Mouse (Mus musculus) urinary bladder, postnatal 10 days (tissue): Measurements from ENCODE around the gene Mesp2.
"Not testable (repeated sequence)": the region's sequence is repeated elsewhere in the genome, so short reads cannot be mapped to it uniquely, and the experiment has no call there.

ENCODE experiments used
- DNase-seq: peaks from one replicate; pipeline ENCODE4 v3.0.0; 2022; ENCODE audit warnings: low spot score

Mesp2 gene

DNA sequence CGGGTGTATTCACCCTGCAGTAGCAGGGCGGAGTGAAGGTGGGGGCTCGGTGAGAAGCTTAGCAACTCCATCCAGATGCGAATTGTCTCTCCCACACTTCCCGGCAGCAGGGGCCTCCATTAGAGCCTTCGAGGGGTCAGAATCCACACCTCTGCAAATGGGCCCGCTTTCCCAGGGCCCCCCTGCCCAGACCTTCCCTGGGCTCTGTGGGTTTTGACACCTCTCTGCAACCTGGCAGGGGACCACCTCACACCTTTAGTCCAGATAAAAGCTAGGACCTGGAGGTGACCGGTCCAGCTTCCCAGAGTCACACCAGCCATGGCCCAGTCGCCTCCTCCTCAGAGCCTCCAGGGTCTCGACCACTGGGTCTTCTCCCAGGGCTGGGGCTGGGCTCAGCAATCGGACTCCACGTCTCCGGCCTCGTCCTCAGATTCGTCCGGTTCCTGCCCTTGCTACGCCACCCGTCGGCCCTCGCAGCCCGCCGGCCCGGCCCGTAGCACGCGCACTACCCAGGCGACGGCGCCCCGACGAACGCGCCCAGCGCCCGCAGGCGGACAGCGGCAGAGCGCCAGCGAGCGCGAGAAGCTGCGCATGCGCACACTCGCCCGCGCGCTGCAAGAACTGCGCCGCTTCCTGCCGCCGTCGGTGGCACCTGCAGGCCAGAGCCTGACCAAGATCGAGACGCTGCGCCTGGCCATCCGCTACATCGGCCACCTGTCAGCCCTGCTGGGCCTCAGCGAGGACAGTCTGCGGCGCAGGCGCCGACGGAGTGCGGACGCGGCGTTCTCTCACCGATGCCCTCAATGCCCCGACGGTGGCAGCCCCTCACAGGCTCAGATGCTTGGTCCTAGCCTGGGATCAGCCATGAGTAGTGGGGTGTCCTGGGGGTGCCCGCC, at the start of gene Mesp2:
Mesp2 (plus strand) TSS at position 117 of the 896 bp plus-strand sequence.
- no peak for DNase-seq

GRCm38 (mm10) chr7:79761124-79761876, 49.2 kb upstream of the Mesp2 start:
- no peak for DNase-seq

DNA sequence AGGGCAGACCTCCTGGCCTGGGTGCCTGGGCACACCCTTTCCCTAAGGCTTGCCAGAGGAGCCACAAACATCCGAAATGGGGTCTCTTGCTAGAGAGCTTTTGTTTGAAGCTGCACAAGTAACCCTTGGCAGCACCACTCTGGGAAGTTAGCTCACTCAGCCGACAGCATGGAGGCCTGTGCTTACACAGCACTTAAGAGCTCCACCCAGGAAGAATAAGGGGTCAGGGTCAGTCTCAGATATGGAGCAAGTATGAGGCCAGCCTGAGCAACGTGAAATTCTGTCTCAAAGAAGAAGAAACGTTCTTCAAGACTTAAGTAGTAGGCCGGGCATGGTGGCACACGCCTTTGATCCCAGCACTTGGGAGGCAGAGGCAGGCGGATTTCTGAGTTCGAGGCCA, 48.4 kb upstream of the Mesp2 start:
- no peak for DNase-seq

DNA sequence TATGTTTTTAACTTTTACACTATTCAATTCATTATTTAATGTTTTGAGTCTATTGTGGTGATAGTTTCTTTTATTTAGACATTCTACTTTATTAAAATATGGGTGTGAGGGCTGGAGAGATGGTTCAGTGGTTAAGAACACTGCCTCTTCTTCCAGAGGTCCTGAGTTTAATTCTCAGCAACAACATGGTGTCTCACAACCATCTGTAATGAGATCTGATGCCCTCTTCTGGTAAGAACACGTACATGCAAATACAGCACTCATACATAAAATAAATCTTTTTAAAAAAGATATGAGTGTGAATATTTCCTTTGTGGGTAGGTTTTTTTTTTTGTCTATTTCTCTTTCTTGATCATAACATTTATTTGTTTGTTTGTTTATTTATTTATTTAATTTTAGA, 44.5 kb upstream of the Mesp2 start:
- no peak for DNase-seq

DNA sequence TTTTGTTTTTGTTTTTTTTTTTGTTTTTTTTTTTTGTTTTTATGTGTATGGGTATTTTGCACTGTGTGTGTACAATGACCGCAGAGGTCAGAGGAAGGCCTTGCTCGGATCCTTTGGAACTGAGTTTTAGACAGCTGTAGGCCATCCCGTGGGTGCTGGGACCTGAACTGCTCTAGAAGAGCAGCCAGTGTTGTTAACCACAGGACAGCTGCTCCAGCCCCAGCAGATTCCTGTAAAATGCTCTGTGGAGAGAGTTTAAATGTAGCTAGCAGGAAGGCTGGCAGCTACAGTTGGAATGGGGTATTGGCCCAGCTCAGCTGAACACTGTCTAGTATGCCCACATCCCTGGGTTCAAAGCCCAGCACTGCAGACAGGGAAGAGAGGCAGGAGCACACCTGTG, 40.9 kb upstream of the Mesp2 start:
- DNase-seq: no peak

DNA sequence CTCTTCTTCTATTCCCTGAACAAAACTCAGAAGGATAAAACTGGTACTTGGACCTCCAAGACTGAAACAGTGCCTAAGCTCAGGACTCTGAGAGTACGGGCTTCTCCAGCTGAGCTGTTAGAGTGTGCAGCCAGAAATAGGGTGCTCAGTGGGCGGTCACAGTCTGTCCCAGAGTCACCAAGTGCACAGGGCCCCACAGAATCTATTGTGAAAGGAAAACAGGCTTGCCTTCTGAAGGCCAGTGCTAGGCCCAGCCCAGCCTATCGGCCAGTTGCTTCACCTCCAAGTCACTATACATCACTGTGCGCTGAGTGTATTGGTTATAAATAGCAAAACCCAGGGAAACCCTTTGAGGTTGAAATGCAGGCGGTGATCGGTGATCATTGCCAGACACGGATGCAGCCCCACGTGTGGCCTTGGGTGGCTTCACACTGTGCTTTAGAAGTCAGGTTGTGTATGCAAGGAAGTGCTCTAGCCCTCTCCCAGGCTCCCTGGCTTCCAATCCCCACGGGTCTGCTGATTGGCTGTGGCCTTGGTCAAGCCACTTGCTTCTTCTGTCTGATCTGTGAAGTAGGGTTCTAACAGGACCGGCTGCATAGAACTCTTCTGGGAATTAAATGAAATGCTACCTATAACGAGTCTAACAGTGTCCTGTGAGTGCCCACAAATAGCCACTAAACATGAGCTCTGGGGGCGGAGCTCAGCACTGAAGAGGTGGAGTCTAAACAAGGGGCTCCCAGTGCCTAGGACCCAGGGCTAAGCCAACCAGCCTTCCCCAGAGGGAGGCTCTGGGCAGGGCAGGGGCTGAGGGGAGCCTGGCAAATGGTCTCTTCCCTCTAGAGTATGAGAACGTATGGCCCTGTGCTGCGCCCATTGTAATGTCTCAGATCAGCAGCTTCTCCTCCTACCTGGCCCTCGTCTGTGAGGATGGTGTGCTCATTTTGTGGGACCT, 38.7 kb upstream of the Mesp2 start:
- DNase-seq: no peak

DNA sequence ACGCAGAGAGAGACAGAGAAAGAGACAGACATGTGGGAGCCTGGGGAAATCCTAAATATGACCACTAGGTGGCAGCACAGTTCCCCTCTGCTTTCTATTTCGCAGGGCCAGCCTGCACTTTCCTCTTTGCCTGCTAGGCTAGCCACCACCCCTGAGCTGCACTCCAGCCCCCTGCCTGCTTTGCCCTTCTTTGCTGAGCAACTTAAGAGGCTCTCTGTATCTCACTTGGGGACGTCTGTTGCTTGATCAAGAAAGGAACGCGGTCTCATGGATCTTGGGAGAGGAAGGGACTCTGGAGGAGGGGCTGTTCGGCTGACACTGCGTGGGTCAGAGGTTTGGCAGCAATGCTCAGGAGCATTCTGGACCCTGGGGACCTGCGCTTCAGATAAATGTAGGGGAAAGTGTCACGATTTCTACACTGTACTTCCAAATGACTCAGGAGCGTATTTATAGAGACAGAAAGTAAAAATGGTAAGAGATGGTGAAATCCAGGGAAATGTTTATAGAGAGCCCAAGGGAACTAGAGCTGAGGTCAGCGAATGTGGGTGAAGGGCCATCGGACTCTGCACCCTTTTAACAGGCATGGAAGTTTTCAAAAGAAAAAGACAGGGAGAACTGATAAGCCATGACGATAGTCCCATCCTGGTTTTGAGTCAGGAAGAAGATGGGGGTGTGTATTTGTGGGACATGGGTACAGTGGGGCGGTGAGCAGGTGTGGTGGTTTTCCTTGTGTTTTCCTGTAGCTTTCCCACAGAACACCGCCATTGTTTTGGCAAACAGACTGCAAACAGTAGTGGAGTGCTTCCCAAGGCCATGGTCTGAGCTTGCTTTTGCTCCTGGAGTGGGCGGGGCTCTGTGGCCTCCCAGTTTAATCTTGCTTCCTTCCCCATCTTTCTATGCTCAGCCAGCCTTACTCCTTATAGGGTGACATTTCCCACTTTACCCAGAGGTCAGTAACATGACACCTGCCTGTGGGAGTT, 29.6 kb upstream of the Mesp2 start:
- no peak for DNase-seq

DNA sequence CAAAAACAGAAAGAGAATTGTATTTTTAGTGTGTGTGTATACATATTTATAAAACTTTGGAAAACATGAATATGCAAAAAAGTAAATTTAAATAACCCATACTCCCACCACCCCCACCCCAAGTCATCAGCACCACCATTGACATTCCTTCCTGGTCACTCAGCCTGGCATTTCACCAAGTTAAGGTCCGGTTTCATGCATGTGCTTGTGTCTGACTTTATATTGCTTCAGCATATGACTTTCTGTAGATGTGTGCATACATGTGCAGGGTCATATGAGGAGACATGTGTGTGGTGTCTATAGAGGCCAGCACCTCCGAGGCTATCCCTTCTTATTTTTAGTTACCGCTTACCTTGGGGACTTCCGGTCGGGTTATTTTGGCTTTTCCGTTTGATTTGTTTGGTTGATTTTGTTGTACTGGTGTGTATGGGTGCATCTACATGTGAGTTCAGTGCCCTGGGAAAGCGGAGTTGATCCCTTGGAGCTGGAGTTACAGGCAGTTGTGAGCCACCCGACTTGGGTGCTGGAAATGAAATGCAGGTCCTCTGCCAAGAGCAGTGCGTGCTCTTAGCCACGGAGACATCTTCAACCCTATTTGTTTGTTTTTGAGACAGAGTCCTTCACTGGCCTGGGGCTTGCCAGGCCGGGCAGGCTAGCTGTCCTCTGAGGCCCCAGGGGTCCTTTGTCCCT, 28.6 kb upstream of the Mesp2 start:
- DNase-seq: no peak

DNA sequence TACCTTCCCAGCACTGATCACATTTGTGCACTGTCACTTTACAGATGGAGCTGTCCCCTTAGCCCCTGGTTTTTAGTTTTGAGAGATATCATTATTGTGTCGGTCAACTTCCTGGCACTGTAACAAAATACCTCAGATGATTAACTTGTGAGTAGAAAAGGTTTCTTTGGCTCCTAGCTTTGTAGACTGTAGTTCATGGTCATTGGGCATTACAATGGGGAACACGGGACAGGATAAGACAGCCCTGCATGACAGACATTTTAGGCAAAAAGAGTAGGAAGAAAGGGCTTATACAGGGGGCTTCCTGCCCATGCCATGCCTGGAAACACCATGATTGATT, 28.0 kb upstream of the Mesp2 start:
- DNase-seq: no peak

GRCm38 (mm10) chr7:79786295-79786694, 24.2 kb upstream of the Mesp2 start:
- no peak for DNase-seq

DNA sequence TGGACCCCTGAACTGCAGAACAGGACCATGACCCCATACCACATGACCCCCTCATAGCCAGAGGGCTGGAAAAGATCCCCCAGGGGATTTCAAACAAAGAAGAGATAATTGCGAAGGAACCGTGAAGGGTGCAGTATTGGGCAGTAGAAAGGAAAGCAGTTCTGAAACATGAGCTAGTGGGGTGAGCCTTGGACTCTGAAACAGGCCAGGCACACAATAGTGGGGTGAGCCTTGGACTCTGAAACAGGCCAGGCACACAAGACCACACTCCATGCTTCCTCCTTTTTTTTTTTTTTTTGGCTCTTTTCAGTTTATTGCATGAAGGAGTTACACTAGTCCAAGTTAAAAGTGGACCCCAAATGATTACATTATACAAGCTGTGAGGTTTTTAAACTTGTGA, 20.7 kb upstream of the Mesp2 start:
- DNase-seq: not testable (repeated sequence)

GRCm38 (mm10) chr7:79792635-79793421, 17.7 kb upstream of the Mesp2 start:
- DNase-seq: no peak

DNA sequence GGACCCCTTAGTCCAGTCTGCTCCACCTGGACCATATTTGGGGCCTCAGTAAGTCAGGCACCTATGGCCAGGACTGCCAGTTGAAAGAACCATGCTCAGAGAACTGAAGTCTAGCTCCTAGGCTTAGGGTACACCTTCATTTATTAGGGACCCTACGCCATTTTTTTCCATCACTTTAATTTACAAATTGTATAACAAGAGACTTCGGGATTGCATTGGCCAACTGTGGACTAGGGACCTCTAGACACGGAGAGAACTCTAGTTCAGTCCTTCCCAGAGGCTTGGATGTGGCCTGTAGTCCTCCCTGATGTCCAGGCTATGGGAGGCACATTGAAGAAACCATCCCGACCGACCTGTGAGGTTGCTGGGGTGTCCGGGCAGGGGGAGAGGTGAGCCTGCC, 16.8 kb upstream of the Mesp2 start, which contains the start of gene Mesp1:
Mesp1 (minus strand) TSS at position 101 of the 400 bp plus-strand sequence.
- no peak for DNase-seq

DNA sequence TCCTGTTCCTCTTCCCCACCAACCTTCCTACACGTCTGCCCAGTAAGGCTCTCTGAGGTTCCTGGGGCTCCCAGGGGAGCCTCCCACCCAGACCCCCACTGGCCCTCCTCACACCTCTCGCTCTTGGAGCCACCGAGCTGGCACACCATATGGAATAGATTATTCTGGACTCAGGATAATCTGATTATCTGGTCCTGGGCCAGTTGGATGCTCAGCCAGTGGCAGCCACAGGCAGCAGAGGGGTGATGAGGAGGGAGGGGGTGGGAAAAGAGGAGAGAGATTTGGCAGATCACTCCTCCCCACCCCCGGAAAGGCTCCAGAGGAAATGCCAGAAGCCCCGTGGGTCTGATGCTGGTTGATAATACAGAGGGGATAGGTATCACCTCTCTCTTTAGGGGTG, 11.9 kb upstream of the Mesp2 start:
- DNase-seq: no peak

- DNase-seq: peak; percentile 49
Measured at GRCm38 (mm10) chr7:79799048-79799447, 11.5 kb upstream of the Mesp2 start.

DNA sequence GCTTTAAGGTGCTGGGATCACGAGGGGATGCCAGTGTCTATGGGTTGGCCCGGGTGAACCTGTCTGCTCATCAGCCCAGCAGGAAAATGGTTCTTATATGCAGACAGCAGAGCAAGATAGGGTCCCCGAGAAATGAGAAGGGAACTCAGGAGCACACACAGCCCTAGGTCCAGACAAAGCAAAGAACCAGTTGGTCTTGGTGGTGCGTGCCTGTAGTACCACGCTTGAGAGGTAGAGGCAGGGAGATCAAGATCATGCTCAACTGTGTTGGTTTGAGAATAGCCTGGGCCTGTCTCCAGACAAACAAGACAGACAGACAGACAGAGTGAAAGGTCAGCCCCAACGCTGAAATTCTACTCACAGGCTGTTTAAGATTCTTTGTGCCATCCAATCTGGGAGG, 11.0 kb upstream of the Mesp2 start:
- no peak for DNase-seq

DNA sequence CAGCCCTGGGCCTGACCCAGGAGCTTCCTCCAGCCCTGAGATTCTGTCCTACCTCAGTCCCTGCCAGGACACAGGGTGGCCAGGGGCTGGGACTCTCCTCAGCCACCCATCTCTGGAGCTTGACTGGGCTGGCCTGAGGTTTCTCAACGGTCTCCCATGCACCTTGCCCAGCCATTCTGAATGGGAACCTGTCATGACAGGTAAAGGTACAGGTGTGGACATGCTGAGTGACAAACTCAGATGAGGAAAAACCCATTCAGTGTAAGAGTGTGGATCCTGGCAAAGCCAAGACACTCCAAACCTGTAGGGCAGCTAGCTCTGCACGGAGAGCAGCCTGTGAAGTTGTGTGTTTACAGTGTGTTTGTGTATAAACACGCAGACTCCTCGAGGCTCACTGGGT, 10.2 kb upstream of the Mesp2 start:
- no peak for DNase-seq

GRCm38 (mm10) chr7:79801391-79801790, 9.1 kb upstream of the Mesp2 start:
- no peak for DNase-seq

- no peak for DNase-seq
Measured at GRCm38 (mm10) chr7:79802037-79802436, 8.5 kb upstream of the Mesp2 start.

GRCm38 (mm10) chr7:79803887-79804286, 6.6 kb upstream of the Mesp2 start:
- no peak for DNase-seq
